14 mouse cellular contexts compared by ENCODE assay signal in the genomic region with DNA sequence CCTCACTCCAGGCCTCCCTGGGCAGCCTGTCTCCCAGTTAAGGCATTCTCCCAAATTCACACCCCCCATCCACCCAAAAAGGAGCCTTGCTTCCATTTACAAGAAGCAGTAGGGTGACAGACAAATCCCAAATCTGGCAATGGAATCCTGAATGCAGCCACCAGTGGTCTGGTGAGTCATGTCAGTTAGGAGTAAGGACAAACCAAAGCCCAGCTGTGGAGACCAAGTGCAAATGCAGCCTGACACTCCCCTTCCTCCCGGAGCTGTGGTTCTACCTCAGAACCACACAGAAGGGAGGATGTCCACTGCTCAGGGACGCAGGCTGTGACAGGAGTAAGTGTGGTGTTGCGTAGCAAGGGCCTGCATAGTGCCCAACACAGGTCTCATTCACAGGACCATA.
"Had no signal": no experiment of that assay in that cellular context is flagged by ENCODE, and none has a peak within 500 bp of the region (broad histone marks: within the 10 kb centered on the region; RNA-seq: fewer than 3 reads in every experiment).

No protein-coding gene starts in this region.

- H3K9ac ChIP-seq: liver, embryonic 15.5 days; lung, embryonic 14.5 days; neural tube, embryonic 12.5 days had no signal

- H3K36me3 ChIP-seq: limb, embryonic 10.5 days; liver, embryonic 15.5 days; midbrain, embryonic 10.5 days; neural tube, embryonic 12.5 days had no signal

- H3K27me3 ChIP-seq: neural tube, embryonic 12.5 days had no signal

- H3K4me3 ChIP-seq: left cerebral cortex, adult 2 months; limb, embryonic 10.5 days; liver, embryonic 15.5 days; midbrain, embryonic 10.5 days; neural tube, embryonic 12.5 days had no signal

- DNase-seq: kidney, adult 9 months; kidney, postnatal 4 days; midbrain, embryonic 14.5 days; spleen, adult 18-20 months; thymus, adult 18-20 months; thymus, postnatal 14 days had no signal

- H3K27ac ChIP-seq: kidney, postnatal 0 days; left cerebral cortex, adult 2 months; limb, embryonic 10.5 days; liver, embryonic 15.5 days; midbrain, embryonic 10.5 days; neural tube, embryonic 12.5 days had no signal

- H3K9me3 ChIP-seq: limb, embryonic 10.5 days; liver, embryonic 15.5 days; midbrain, embryonic 10.5 days; neural tube, embryonic 12.5 days had no signal

- H3K4me1 ChIP-seq: liver, embryonic 15.5 days; midbrain, embryonic 10.5 days; neural tube, embryonic 12.5 days had no signal

- H3K4me2 ChIP-seq: liver, embryonic 11.5 days; liver, embryonic 15.5 days; lung, embryonic 14.5 days; neural tube, embryonic 12.5 days had no signal
